Mouse (Mus musculus) midbrain, embryonic 16.5 days (tissue): ENCODE measurements around the gene Fam171a1. TPM values are rescaled to one million over a fixed set of nuclear protein-coding genes. Genes with fewer than 3 reads are reported as not detected.

ENCODE experiments used
- ATAC-seq: fragments of 200-750 bp; cut with Nextera tagmentation; 2 replicates; pipeline ENCODE4 v1.8.0; 2017; ENCODE audit warnings: moderate TSS enrichment
- H3K27ac ChIP-seq: fragments of 300-500 bp; sonication (generic); 2 replicates; pipeline ENCODE4 v1.5.1; 2014; ENCODE audit warnings: mild to moderate bottlenecking, low read length, mixed read lengths
- H3K27me3 ChIP-seq: fragments of 300-500 bp; sonication (generic); 2 replicates; pipeline ENCODE4 v1.6.1; 2014; ENCODE audit warnings: low read depth, low read length, mixed read lengths; ENCODE audit not compliant: control insufficient read depth, insufficient read depth
- H3K36me3 ChIP-seq: fragments of 300-500 bp; sonication (generic); 2 replicates; pipeline ENCODE4 v1.6.1; 2014; ENCODE audit warnings: mild to moderate bottlenecking, low read length, moderate library complexity, mixed read lengths; ENCODE audit not compliant: control insufficient read depth, insufficient read depth
- H3K4me1 ChIP-seq: fragments of 300-500 bp; sonication (generic); 2 replicates; pipeline ENCODE4 v1.6.1; 2014; ENCODE audit warnings: mild to moderate bottlenecking, low read length, mixed read lengths; ENCODE audit not compliant: control insufficient read depth, insufficient read depth
- H3K4me2 ChIP-seq: fragments of 300-500 bp; sonication (generic); 2 replicates; pipeline ENCODE4 v1.6.1; 2014; ENCODE audit warnings: mild to moderate bottlenecking, low read length, mixed read lengths
- H3K4me3 ChIP-seq: fragments of 300-500 bp; sonication (generic); 2 replicates; pipeline ENCODE4 v1.5.1; 2014; ENCODE audit warnings: low read depth, mild to moderate bottlenecking, low read length, moderate library complexity, mixed read lengths
- H3K9ac ChIP-seq: fragments of 300-500 bp; sonication (generic); 2 replicates; pipeline ENCODE4 v1.6.1; 2014; ENCODE audit warnings: low read depth, low read length, mixed read lengths
- H3K9me3 ChIP-seq: fragments of 300-500 bp; sonication (generic); replicated peaks from 2 replicates; pipeline ENCODE4 v1.6.1; 2014; ENCODE audit warnings: mild to moderate bottlenecking, low read length, mixed read lengths; ENCODE audit not compliant: control insufficient read depth, poor library complexity, severe bottlenecking
- WGBS: fragments of 180-500 bp; shearing (Covaris S2); extraction: QIAGEN DNeasy Blood & Tissue Kit; methylation state at CpG from one replicate; pipeline ENCODE4 v1.1.7; 2014; 5-methylcytosine and 5-hydroxymethylcytosine counted together
- polyA plus RNA-seq: library from polyadenylated mRNA; unstranded; fragments of >200 nt; fragmentation: Nextera tagmentation; extraction: Ambion mirVana; gene quantifications from 2 replicates; pipeline ENCODE4 v1.2.1, GENCODE M21; 2015

Fam171a1 gene
- polyA plus RNA-seq, 1 experiment from 2014 or later: 44.0 TPM

DNA sequence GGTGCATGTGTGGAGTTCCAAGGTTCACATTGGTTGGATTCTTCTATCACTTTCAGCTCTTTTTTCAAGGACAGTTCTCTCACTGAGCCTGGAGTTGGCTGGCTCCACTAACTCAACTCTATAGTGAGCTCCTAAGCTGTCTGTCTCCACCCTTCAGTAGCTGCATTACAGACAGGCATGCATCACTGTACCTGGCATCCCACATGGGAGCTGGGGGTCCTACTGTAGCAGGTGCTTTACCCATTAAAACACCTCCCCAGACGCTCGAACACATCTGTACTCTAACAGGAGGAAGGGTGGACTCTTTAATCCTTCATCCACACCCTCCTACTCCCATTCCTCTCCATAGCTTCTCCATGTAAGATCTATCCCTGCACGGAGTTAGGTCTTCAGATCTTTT lies 5.6 kb upstream of the Fam171a1 start:
- H3K27me3 ChIP-seq: no peaks in the 10 kb centered on the region
- 84% methylated on average over 3 of the region's 3 CpGs for WGBS
- no peak overlapping the region for H3K4me2 ChIP-seq
- no peak overlapping the region for H3K27ac ChIP-seq
- H3K4me3 ChIP-seq: no peak overlapping the region
- H3K4me1 ChIP-seq: no peaks in the 10 kb centered on the region
- H3K9me3 ChIP-seq: no peaks in the 10 kb centered on the region
- no peak for ATAC-seq
- H3K36me3 ChIP-seq: no peaks in the 10 kb centered on the region
- H3K9ac ChIP-seq: no peak overlapping the region

DNA sequence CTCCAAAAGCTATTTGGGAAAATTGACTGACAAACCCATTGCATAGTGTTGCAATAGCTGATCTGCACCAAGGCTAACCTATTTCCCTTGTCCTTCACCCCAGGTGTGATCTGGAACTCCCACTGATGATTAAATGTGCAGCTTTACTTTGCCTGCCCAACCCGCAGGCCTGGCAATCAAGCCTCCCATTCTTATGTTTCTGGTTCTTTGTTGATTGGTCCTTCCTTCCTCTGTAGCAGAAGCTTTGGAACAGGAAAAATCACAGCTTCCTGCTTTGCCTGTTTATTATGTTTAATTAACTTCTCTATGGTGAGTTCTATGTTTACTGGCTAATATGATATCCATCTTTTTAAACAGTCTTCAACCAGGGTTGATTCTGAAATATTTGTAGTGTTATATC lies 5.2 kb upstream of the Fam171a1 start:
- no peak overlapping the region for H3K4me2 ChIP-seq
- H3K4me1 ChIP-seq: no peaks in the 10 kb centered on the region
- H3K27me3 ChIP-seq: no peaks in the 10 kb centered on the region
- WGBS: 96% methylated on average over 1 of the region's 1 CpGs
- H3K9ac ChIP-seq: no peak overlapping the region
- H3K36me3 ChIP-seq: no peaks in the 10 kb centered on the region
- no peaks in the 10 kb centered on the region for H3K9me3 ChIP-seq
- no peak overlapping the region for H3K27ac ChIP-seq
- ATAC-seq: no peak
- no peak overlapping the region for H3K4me3 ChIP-seq

DNA sequence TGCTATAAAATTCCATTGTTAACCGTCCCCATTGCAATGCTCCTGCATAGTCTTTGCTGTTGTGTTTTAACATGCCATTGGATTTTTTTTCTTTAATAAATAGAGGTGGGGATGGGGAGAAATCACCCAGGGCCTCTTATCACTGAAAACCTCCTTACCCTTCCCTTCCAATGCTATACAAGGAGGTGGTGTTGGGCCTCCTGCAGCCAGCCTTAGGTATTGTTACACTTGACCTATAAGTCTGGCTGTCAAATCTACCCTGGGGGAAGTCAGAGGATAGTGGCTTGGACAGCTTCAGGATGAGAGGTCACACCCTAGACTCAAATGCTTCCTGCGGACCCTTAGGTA lies 3.8 kb downstream of the Fam171a1 start:
- 34% methylated on average over 2 of the region's 2 CpGs for WGBS
- H3K36me3 ChIP-seq: no peaks in the 10 kb centered on the region
- peak overlapping the region; percentile 95 for H3K27ac ChIP-seq

DNA sequence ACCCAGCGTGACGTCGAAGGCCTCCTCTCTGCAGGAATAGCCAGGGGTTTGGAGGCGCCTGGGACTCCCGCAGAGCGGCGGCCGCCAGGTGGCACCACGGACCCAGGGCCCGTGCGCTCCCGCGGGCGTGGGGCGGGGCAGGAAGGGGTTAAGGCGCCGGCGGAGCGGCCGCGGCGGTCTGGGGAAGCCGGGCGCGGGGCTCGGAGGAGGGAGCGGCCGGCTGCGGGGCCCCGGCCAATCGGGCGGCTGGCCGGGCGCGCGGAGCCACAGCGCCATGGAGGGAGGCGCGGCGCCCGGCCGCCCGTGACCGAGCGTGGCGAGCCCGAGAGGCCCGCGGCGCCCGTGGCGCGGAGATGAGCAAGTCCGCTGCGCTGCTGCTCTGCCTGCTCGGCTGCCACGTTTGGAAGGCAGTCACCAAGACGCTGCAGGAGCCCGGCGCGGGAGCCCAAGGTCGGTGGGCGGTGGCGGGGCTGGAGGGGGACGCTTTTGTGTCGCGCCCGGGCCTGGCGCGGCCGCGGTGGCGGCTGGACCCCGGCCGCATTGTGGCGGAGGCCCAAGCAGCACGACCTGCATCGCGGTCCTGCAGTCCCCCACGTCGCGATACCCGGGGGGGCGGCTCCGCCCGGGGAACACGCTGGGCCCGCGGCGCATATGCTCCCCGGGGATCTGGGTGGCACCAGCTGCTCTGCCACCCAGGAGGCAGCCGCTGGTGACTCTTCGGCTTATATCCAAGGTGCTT lies 4.3 kb downstream of the Fam171a1 start:
- peak; percentile 92 for ATAC-seq
- H3K36me3 ChIP-seq: no peaks in the 10 kb centered on the region
- peak overlapping the region; percentile 91 for H3K4me3 ChIP-seq
- H3K4me1 ChIP-seq: peaks cover 18% of the 10 kb centered on the region
- H3K9me3 ChIP-seq: no peaks in the 10 kb centered on the region
- under 1% methylated on average over 47 of the region's 93 CpGs for WGBS
- H3K27me3 ChIP-seq: no peaks in the 10 kb centered on the region
- H3K4me2 ChIP-seq: peak overlapping the region; percentile 83
- peak overlapping the region; percentile 95 for H3K27ac ChIP-seq
- H3K9ac ChIP-seq: peak overlapping the region; percentile 98

More for the DNA sequence above, 3.8 kb downstream of the Fam171a1 start:
- peak overlapping the region; percentile 98 for H3K9ac ChIP-seq
- ATAC-seq: no peak
- H3K27me3 ChIP-seq: no peaks in the 10 kb centered on the region
- H3K9me3 ChIP-seq: no peaks in the 10 kb centered on the region
- H3K4me2 ChIP-seq: peak overlapping the region; percentile 83
- peaks cover 18% of the 10 kb centered on the region for H3K4me1 ChIP-seq
- H3K4me3 ChIP-seq: peak overlapping the region; percentile 91

DNA sequence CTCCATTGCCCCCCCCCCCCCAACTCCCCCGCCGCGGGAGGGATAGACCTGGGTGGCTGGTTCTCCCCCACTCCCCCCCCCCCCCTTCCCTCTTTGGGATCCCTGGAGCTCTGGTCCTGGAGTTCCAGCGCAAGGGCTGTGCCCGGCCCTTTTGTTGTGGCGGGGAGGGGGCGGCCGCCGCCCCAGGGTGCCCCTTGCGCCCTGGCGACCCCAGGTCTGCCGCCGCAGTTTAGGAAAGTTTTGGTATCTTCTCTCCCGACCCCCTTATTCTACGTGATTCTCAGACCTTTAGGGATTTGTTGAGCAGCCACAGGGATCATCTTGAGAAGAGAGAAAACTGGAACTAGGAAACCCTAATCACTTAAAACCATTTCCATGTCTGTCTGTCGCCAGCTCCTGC lies 4.9 kb downstream of the Fam171a1 start:
- H3K9ac ChIP-seq: peak overlapping the region; percentile 98
- H3K4me3 ChIP-seq: peak overlapping the region; percentile 91
- WGBS: 0% methylated on average over 16 of the region's 16 CpGs
- H3K4me1 ChIP-seq: peaks cover 18% of the 10 kb centered on the region
- H3K27ac ChIP-seq: peak overlapping the region; percentile 95
- no peaks in the 10 kb centered on the region for H3K27me3 ChIP-seq
- ATAC-seq: peak; percentile 12
- peak overlapping the region; percentile 83 for H3K4me2 ChIP-seq
- H3K36me3 ChIP-seq: no peaks in the 10 kb centered on the region
- no peaks in the 10 kb centered on the region for H3K9me3 ChIP-seq

DNA sequence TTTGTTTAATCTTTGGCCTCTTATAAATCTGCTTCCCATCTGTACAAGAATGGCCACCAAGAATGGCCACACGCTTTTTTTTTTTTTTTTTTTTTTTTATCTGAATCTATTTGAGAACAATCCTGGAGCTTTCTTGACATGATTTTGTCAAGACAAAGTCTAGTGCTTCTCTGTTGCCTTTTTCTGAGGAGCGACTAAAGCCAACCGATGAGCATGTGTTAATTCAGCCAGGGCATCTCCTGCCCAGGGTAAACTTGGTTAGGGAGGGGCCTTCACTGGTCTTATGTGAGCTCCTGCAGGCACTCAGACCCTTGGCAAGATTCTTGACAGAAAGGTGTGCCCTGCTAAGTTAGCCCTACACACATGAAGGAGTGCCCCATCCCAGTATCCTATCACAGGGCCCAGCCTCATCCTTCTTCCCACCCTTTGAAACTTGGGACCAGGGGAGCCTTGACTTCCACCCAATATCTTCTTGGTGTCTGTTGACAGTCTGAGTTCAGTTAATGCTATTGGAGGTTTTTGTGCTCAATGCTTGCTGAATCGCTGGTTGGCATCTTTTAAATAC lies 5.4 kb downstream of the Fam171a1 start:
- Histone ChIP-seq H3K4me2 (peak overlapping the region; percentile 83), H3K4me1 (peaks cover 18% of the 10 kb centered on the region), H3K9me3 (no peaks in the 10 kb centered on the region), H3K9ac (peak overlapping the region; percentile 98), H3K36me3 (no peaks in the 10 kb centered on the region), H3K27ac (peak overlapping the region; percentile 95), H3K4me3 (peak overlapping the region; percentile 91), H3K27me3 (no peaks in the 10 kb centered on the region)
- 18% methylated on average over 4 of the region's 4 CpGs for WGBS
- no peak for ATAC-seq

DNA sequence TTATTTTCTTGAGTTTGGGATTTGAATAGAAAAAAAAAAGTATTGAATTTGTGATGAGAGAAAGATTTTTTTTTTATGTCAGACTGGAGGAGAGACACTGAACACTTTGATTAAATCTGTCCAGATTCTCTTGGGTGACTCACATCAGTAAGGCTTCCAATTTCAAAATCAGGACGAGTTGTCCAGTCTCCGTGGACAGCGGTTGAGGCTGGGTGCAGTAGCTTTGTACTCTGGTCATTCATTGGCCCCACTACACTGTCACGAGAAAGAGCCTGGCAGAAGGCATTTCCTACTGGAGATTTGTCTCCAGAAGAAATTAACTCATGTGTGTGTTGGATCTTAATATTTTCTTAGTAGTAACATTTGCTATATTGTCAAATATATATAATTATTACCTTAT lies 8.5 kb downstream of the Fam171a1 start:
- Histone ChIP-seq H3K27ac (no peak overlapping the region), H3K4me1 (peaks cover 22% of the 10 kb centered on the region), H3K9me3 (no peaks in the 10 kb centered on the region), H3K9ac (no peak overlapping the region), H3K4me3 (no peak overlapping the region), H3K4me2 (no peak overlapping the region), H3K36me3 (no peaks in the 10 kb centered on the region), H3K27me3 (no peaks in the 10 kb centered on the region)
- ATAC-seq: no peak
- WGBS: 85% methylated on average over 4 of the region's 4 CpGs

DNA sequence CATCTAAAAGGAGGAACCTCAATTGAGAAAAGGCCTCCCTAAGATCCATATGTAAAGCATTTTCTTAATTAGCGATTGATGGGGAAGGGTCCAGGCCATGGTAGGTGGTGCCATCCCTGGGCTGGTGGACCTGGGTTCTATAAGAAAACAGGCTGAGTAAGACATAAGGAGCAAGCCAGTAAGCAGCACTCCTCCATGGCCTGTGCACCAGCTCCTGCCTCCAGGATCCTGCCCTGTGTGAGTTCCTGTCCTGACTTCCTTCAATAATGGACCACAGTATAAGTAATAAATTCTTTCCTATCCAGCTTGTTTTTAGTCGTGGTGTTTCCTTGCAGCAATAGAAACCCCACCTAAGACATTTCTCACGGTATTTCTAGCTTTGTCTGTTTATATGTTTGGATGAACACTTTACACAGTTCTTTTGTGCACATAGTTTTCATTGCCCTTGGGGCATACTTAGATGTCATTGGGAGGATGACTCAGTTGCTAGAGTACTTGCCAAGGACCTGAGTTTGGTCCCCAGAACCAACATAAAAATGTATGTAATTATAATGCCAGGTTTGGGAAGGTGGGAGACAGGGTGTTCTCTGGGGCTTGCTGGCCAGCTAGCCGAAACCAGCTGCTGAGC lies 13.3 kb downstream of the Fam171a1 start:
- H3K27me3 ChIP-seq: no peaks in the 10 kb centered on the region
- ATAC-seq: no peak
- no peaks in the 10 kb centered on the region for H3K36me3 ChIP-seq
- no peak overlapping the region for H3K9ac ChIP-seq
- no peaks in the 10 kb centered on the region for H3K9me3 ChIP-seq
- peaks cover 8% of the 10 kb centered on the region; the same call in 1 of the 2 replicates for H3K4me1 ChIP-seq
- 87% methylated on average over 4 of the region's 4 CpGs for WGBS
- no peak overlapping the region for H3K4me2 ChIP-seq
- H3K4me3 ChIP-seq: no peak overlapping the region
- no peak overlapping the region for H3K27ac ChIP-seq

DNA sequence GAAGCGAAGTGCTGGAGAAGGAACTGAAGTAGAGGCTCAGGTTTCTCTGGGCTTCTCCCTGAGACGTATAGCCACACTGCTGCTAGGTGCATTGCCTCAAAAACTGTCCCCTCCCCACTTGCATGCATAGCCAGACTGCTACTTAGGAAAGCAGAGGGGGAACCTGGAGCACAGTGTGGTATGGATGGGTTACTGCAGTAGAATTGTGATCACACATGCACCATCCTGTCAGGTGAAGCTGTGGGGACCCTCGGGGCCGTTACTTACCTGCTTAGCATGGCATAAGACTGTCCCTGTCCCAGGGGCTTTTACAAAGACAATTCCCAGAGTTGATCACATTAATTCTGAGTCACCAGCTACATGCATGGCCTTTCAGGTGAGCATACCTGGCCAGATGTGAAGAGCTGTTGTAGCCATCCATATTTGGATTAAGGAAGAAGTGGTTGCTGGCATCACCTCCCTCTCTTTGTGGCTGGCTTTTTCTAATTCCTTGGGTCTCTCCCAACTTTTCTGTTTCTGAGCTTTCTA lies 14.4 kb downstream of the Fam171a1 start:
- no peaks in the 10 kb centered on the region for H3K9me3 ChIP-seq
- no peak overlapping the region for H3K9ac ChIP-seq
- no peaks in the 10 kb centered on the region for H3K27me3 ChIP-seq
- no peak overlapping the region for H3K4me2 ChIP-seq
- H3K36me3 ChIP-seq: no peaks in the 10 kb centered on the region
- peak; percentile 48; the same call in 1 of the 2 replicates for ATAC-seq
- H3K4me1 ChIP-seq: peaks cover 10% of the 10 kb centered on the region; the same call in 1 of the 2 replicates
- WGBS: 74% methylated on average over 4 of the region's 4 CpGs
- no peak overlapping the region for H3K4me3 ChIP-seq
- H3K27ac ChIP-seq: no peak overlapping the region
